Mouse (Mus musculus) MEL (cell line): ENCODE results near the gene Adcy1. TPM values are rescaled to one million over a fixed set of nuclear protein-coding genes. Genes with fewer than 3 reads are reported as not detected.

Experiments used
- DNase-seq: peaks from one replicate; pipeline ENCODE4 v3.0.0; 2011; ENCODE audit warnings: low read depth, low spot score
- H3K27ac ChIP-seq: 2 replicates; pipeline ENCODE4 v1.5.1; 2012; ENCODE audit warnings: low read depth, mild to moderate bottlenecking, control low read depth, low read length, moderate library complexity; ENCODE audit not compliant: control insufficient read depth
- H3K27me3 ChIP-seq, 2 experiments: fragments of 150-350 bp in 1 of 2; sonication (generic) in 1 of 2; 2 replicates each; pipeline ENCODE4 v1.6.1; 2012; ENCODE audit warnings: low read length in 2 of 2, mild to moderate bottlenecking in 2 of 2, improper control_type of control experiment in 1 of 2, moderate library complexity in 1 of 2; ENCODE audit not compliant: insufficient read depth in 2 of 2, control insufficient read depth in 1 of 2
- H3K36me3 ChIP-seq, 2 experiments: 2 replicates each; pipeline ENCODE4 v1.6.1; 2012 to 2014; ENCODE audit warnings: low read length in 2 of 2, improper control_type of control experiment in 1 of 2, inconsistent platforms in 1 of 2, mild to moderate bottlenecking in 1 of 2; ENCODE audit not compliant: insufficient read depth in 2 of 2, control insufficient read depth in 1 of 2
- H3K4me1 ChIP-seq, 2 experiments: fragments of 150-350 bp in 1 of 2; sonication (generic) in 1 of 2; 2 replicates each; pipeline ENCODE4 v1.6.1; 2012; ENCODE audit warnings: low read length in 2 of 2, improper control_type of control experiment in 1 of 2, mild to moderate bottlenecking in 1 of 2; ENCODE audit not compliant: insufficient read depth in 2 of 2, control insufficient read depth in 1 of 2
- H3K4me3 ChIP-seq, 2 experiments: fragments of 150-350 bp in 1 of 2; sonication (generic) in 1 of 2; 2 replicates each; pipeline ENCODE4 v1.5.1; 2012; ENCODE audit warnings: low read depth in 2 of 2, low read length in 2 of 2, mild to moderate bottlenecking in 2 of 2, moderate library complexity in 2 of 2, control low read depth in 1 of 2, improper control_type of control experiment in 1 of 2; ENCODE audit not compliant: control insufficient read depth in 1 of 2, insufficient read depth in 1 of 2
- H3K79me2 ChIP-seq: 2 replicates; pipeline ENCODE4 v1.6.1; 2012; ENCODE audit warnings: mild to moderate bottlenecking, low read length, moderate library complexity; ENCODE audit not compliant: control insufficient read depth, poor library complexity, insufficient read depth
- H3K9ac ChIP-seq: 2 replicates; pipeline ENCODE4 v1.6.1; 2012; ENCODE audit warnings: low read depth, mild to moderate bottlenecking, control low read depth, low read length, moderate library complexity; ENCODE audit not compliant: control insufficient read depth, poor library complexity, severe bottlenecking
- H3K9me3 ChIP-seq: fragments of 150-350 bp; sonication (generic); replicated peaks from 2 replicates; pipeline ENCODE4 v1.6.1; 2012; ENCODE audit warnings: mild to moderate bottlenecking, low read length, improper control_type of control experiment, moderate library complexity; ENCODE audit not compliant: insufficient read depth
- BHLHE40 ChIP-seq: IDR thresholded peaks from 2 replicates; pipeline ENCODE4 v1.6.1; 2012; ENCODE audit warnings: low read depth, mild to moderate bottlenecking, inconsistent platforms, low read length, improper control_type of control experiment, borderline replicate concordance
- CHD1 ChIP-seq: IDR thresholded peaks from 2 replicates; pipeline ENCODE4 v1.6.1; 2012; ENCODE audit warnings: low read depth, mild to moderate bottlenecking, inconsistent platforms, low read length, improper control_type of control experiment
- CHD2 ChIP-seq: IDR thresholded peaks from 2 replicates; pipeline ENCODE4 v1.6.1; 2011; ENCODE audit warnings: low read length, improper control_type of control experiment
- E2F4 ChIP-seq: IDR thresholded peaks from 2 replicates; pipeline ENCODE4 v1.6.1; 2011; ENCODE audit warnings: low read depth, low read length, improper control_type of control experiment, borderline replicate concordance
- ELF1 ChIP-seq: IDR thresholded peaks from 2 replicates; pipeline ENCODE4 v1.6.1; 2014; ENCODE audit warnings: low read depth, mild to moderate bottlenecking, inconsistent platforms, low read length, improper control_type of control experiment, moderate library complexity
- EP300 ChIP-seq, 2 experiments: IDR thresholded peaks; 2 replicates each; pipeline ENCODE4 v1.6.1; 2011; ENCODE audit warnings: improper control_type of control experiment in 2 of 2, low read length in 2 of 2, low read depth in 1 of 2, mild to moderate bottlenecking in 1 of 2
- ETS1 ChIP-seq: IDR thresholded peaks from 2 replicates; pipeline ENCODE4 v1.6.1; 2012; ENCODE audit warnings: low read depth, mild to moderate bottlenecking, inconsistent platforms, low read length, improper control_type of control experiment, moderate library complexity
- GATA1 ChIP-seq: IDR thresholded peaks from 2 replicates; pipeline ENCODE4 v1.6.1; 2011; ENCODE audit warnings: low read depth, low read length, improper control_type of control experiment
- JUND ChIP-seq: IDR thresholded peaks from 2 replicates; pipeline ENCODE4 v1.6.1; 2011; ENCODE audit warnings: low read depth, mild to moderate bottlenecking, improper control_type of control experiment, low read length
- KAT2A ChIP-seq: conservative IDR thresholded peaks from 2 replicates; pipeline ENCODE4 v1.6.1; 2012; ENCODE audit warnings: low read depth, low read length, improper control_type of control experiment, inconsistent platforms
- MAFK ChIP-seq: IDR thresholded peaks from 2 replicates; pipeline ENCODE4 v1.6.1; 2011; ENCODE audit warnings: low read depth, mild to moderate bottlenecking, low read length, improper control_type of control experiment, borderline replicate concordance
- MAX ChIP-seq: IDR thresholded peaks from 2 replicates; pipeline ENCODE4 v1.6.1; 2011; ENCODE audit warnings: low read length, improper control_type of control experiment
- MAZ ChIP-seq: IDR thresholded peaks from 2 replicates; pipeline ENCODE4 v1.6.1; 2012; ENCODE audit warnings: low read depth, mild to moderate bottlenecking, inconsistent platforms, low read length, improper control_type of control experiment
- MYB ChIP-seq: IDR thresholded peaks from 2 replicates; pipeline ENCODE4 v1.6.1; 2011; ENCODE audit warnings: mild to moderate bottlenecking, low read depth, low read length, improper control_type of control experiment
- MYC ChIP-seq: IDR thresholded peaks from 2 replicates; pipeline ENCODE4 v1.6.1; 2011; ENCODE audit warnings: low read depth, mild to moderate bottlenecking, low read length, improper control_type of control experiment, moderate library complexity
- NRF1 ChIP-seq: IDR thresholded peaks from 2 replicates; pipeline ENCODE4 v1.6.1; 2014; ENCODE audit warnings: low read depth, mild to moderate bottlenecking, inconsistent platforms, low read length, improper control_type of control experiment, moderate library complexity; ENCODE audit not compliant: poor library complexity, insufficient read depth, severe bottlenecking
- POLR2A ChIP-seq, 2 experiments: IDR thresholded peaks; 2 replicates each; pipeline ENCODE4 v1.6.1; 2011 to 2012; ENCODE audit warnings: low read length in 2 of 2, mild to moderate bottlenecking in 2 of 2, control low read depth in 1 of 2, improper control_type of control experiment in 1 of 2, low read depth in 1 of 2, moderate library complexity in 1 of 2; ENCODE audit not compliant: control insufficient read depth in 1 of 2, insufficient read depth in 1 of 2, poor library complexity in 1 of 2
- POLR2AphosphoS5 ChIP-seq: IDR thresholded peaks from 2 replicates; pipeline ENCODE4 v1.6.1; 2012; ENCODE audit warnings: low read depth, borderline replicate concordance, mild to moderate bottlenecking, inconsistent platforms, low read length, moderate library complexity, mixed read lengths
- RAD21 ChIP-seq: IDR thresholded peaks from 2 replicates; pipeline ENCODE4 v1.6.1; 2011; ENCODE audit warnings: mild to moderate bottlenecking, low read depth, low read length, improper control_type of control experiment
- RCOR1 ChIP-seq: IDR thresholded peaks from 2 replicates; pipeline ENCODE4 v1.6.1; 2012; ENCODE audit warnings: low read depth, mild to moderate bottlenecking, inconsistent platforms, low read length, improper control_type of control experiment
- SIN3A ChIP-seq: IDR thresholded peaks from 2 replicates; pipeline ENCODE4 v1.6.1; 2012; ENCODE audit warnings: low read length, improper control_type of control experiment, inconsistent platforms
- UBTF ChIP-seq: IDR thresholded peaks from 2 replicates; pipeline ENCODE4 v1.6.1; 2012; ENCODE audit warnings: low read depth, mild to moderate bottlenecking, inconsistent platforms, low read length, improper control_type of control experiment, moderate library complexity, borderline replicate concordance; ENCODE audit not compliant: insufficient read depth
- USF1 ChIP-seq: IDR thresholded peaks from 2 replicates; pipeline ENCODE4 v1.6.1; 2014; ENCODE audit warnings: low read depth, mild to moderate bottlenecking, inconsistent platforms, low read length, improper control_type of control experiment, moderate library complexity
- USF2 ChIP-seq, 2 experiments: IDR thresholded peaks; 2 replicates each; pipeline ENCODE4 v1.6.1; 2011 to 2012; ENCODE audit warnings: improper control_type of control experiment in 2 of 2, low read length in 2 of 2, borderline replicate concordance in 1 of 2, inconsistent platforms in 1 of 2, low read depth in 1 of 2, mild to moderate bottlenecking in 1 of 2; ENCODE audit not compliant: insufficient read depth in 1 of 2
- ZC3H11A ChIP-seq: IDR thresholded peaks from 2 replicates; pipeline ENCODE4 v1.6.1; 2012; ENCODE audit warnings: low read depth, mild to moderate bottlenecking, inconsistent platforms, low read length, improper control_type of control experiment
- ZKSCAN1 ChIP-seq: IDR thresholded peaks from 2 replicates; pipeline ENCODE4 v1.6.1; 2012; ENCODE audit warnings: low read depth, mild to moderate bottlenecking, inconsistent platforms, low read length, improper control_type of control experiment, moderate library complexity
- ZMIZ1 ChIP-seq: IDR thresholded peaks from 2 replicates; pipeline ENCODE4 v1.6.1; 2012; ENCODE audit warnings: low read depth, mild to moderate bottlenecking, inconsistent platforms, low read length, improper control_type of control experiment, moderate library complexity
- ZNF384 ChIP-seq: IDR thresholded peaks from 2 replicates; pipeline ENCODE4 v1.6.1; 2012; ENCODE audit warnings: low read depth, mild to moderate bottlenecking, inconsistent platforms, low read length, improper control_type of control experiment
- polyA plus RNA-seq, 2 experiments: library from polyadenylated mRNA; stranded (reverse) in 1 of 2; unstranded in 1 of 2; fragments of >175 nt in 1 of 2; fragments of >200 nt in 1 of 2; gene quantifications; 2 replicates each; pipeline versions ENCODE4 v1.2.1 to v1.2.4; 2012; ENCODE audit warnings: low replicate concordance in 2 of 2, low read depth in 1 of 2; ENCODE audit not compliant: insufficient read length in 2 of 2, insufficient read depth in 1 of 2, missing spikeins in 1 of 2
- total RNA-seq: library from RNA; depleted of rRNA; stranded (reverse); fragments of 300-350 nt; gene quantifications from 2 replicates; pipeline ENCODE4 v1.2.3, GENCODE M21; 2012

Adcy1 gene
- total and polyA plus RNA-seq, 3 experiments: under 0.01 TPM; not detected in 2

DNA sequence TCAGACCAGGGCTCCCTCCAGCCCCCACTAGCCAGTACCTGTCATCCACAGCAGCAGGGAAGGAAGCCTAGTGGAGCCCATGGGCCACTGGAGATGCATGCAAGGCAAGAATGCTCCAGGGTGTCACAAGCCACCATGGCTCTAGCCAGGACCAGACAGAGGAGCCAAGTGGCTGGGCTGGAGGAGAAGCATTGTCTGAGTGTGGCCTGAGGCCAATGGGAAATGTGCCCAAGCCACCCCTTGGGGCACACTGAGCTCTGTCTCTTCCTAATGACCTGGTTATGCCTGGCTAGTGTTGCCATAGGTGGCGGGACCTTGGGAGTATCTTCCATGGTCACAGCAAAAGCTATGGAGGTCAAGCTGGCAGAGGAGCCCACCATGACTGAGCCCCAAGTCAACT lies 106.4 kb downstream of the Adcy1 start:
- Histone ChIP-seq H3K36me3 (no peaks in the 10 kb centered on the region), H3K27me3 (no peaks in the 10 kb centered on the region)

DNA sequence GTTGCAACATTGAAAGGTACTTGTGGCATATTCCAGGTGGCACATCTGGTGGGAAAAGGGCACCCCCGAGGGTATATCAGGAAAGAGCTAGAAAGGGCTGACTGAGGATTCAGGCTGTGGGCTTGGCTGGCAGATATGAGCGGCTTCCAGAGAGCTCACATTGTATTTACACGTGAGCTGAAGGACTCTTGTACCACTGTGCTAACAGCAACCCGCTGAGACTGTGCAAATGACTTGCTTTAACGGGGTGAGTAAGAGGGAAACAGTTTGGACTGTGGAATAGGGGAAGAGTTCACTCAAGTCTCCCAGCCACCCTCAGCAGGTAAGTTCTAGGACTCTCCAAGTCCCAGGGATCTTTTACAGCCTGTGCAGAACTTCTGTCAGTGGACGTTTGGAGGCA lies 110.4 kb downstream of the Adcy1 start:
- no peaks in the 10 kb centered on the region for H3K27me3 ChIP-seq
- H3K9ac ChIP-seq: no peak overlapping the region
- no peak overlapping the region for H3K27ac ChIP-seq

More for the DNA sequence above, 106.4 kb downstream of the Adcy1 start:
- TF ChIP-seq MAFK: no peak
- no peak for TF ChIP-seq GATA1
- no peak for TF ChIP-seq KAT2A
- no peak overlapping the region for H3K27ac ChIP-seq
- no peak overlapping the region for H3K4me3 ChIP-seq
- no peak overlapping the region for H3K9ac ChIP-seq
- no peaks in the 10 kb centered on the region for H3K4me1 ChIP-seq
- no peaks in the 10 kb centered on the region for H3K9me3 ChIP-seq
- H3K79me2 ChIP-seq: no peaks in the 10 kb centered on the region
- DNase-seq: no peak

DNA sequence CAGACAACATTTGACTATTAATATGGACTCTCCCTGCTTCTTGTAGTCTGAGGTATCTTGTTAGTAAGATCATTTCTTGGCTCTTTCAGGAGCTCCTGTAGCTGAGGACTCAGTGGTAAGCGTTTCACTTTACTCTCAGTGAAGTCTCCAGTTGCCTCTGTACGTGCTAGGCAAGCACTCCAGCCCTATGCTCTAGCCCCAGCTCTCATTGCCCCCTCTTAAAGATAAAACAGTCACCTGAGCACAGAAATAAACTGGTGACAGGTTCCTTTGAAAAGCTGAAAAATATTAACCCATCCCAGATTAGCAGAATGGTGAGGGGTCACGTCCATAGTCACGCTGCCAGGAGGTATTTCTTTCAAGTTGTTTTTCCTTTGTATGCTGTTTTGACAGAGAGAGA lies 115.4 kb downstream of the Adcy1 start:
- no peaks in the 10 kb centered on the region for H3K79me2 ChIP-seq
- no peaks in the 10 kb centered on the region for H3K27me3 ChIP-seq
- H3K4me3 ChIP-seq: no peak overlapping the region
- H3K9me3 ChIP-seq: no peaks in the 10 kb centered on the region
- no peaks in the 10 kb centered on the region for H3K36me3 ChIP-seq
- TF ChIP-seq POLR2A (IDR thresholded peaks at IDR 0.05; ENCODE audit: control insufficient read depth in 1 of 2, insufficient read depth in 1 of 2, low read depth in 1 of 2, low read length in 2 of 2, poor library complexity in 1 of 2) (no peak), ELF1 (no peak), RAD21 (no peak), POLR2AphosphoS5 (no peak), USF2 (IDR thresholded peaks at IDR 0.05; ENCODE audit: borderline replicate concordance in 1 of 2, insufficient read depth in 1 of 2, low read depth in 1 of 2, low read length in 2 of 2) (no peak), MYB (no peak), ZC3H11A (no peak), USF1 (no peak), CHD1 (no peak), CHD2 (no peak), MAX (no peak), SIN3A (no peak), ETS1 (no peak), MAZ (no peak), BHLHE40 (no peak), MAFK (no peak), ZKSCAN1 (no peak), RCOR1 (no peak)
- TF ChIP-seq, all 39 proteins: peak for 0
- Histone ChIP-seq H3K27ac (no peak overlapping the region), H3K4me1 (no peaks in the 10 kb centered on the region), H3K9ac (no peak overlapping the region)
- DNase-seq: no peak

More for the DNA sequence above, 110.4 kb downstream of the Adcy1 start:
- H3K9me3 ChIP-seq: no peaks in the 10 kb centered on the region
- TF ChIP-seq GATA1 (no peak), CHD2 (no peak), E2F4 (no peak), JUND (no peak), MAX (no peak), ZC3H11A (no peak), BHLHE40 (no peak), MAZ (no peak), ZNF384 (no peak), EP300 (IDR thresholded peaks at IDR 0.05; ENCODE audit: low read depth in 1 of 2, low read length in 2 of 2) (no peak), ZMIZ1 (no peak), UBTF (no peak), ZKSCAN1 (no peak), NRF1 (no peak), MAFK (no peak), MYC (no peak)
- TF ChIP-seq, all 39 proteins: peak for 0
- Histone ChIP-seq H3K4me1 (no peaks in the 10 kb centered on the region), H3K79me2 (no peaks in the 10 kb centered on the region), H3K36me3 (no peaks in the 10 kb centered on the region), H3K4me3 (no peak overlapping the region)
- no peak for DNase-seq
